Mouse (Mus musculus): ENCODE results near the gene Amdhd1. TPM values are rescaled to one million over a fixed set of nuclear protein-coding genes. Genes with fewer than 3 reads are reported as not detected.
"Not testable (repeated sequence)": the region's sequence is repeated elsewhere in the genome, so short reads cannot be mapped to it uniquely, and the experiment has no call there.

Amdhd1 gene
- total RNA-seq (2021) = 1 to 10 TPM; 1.1 to 1.4 TPM

DNA sequence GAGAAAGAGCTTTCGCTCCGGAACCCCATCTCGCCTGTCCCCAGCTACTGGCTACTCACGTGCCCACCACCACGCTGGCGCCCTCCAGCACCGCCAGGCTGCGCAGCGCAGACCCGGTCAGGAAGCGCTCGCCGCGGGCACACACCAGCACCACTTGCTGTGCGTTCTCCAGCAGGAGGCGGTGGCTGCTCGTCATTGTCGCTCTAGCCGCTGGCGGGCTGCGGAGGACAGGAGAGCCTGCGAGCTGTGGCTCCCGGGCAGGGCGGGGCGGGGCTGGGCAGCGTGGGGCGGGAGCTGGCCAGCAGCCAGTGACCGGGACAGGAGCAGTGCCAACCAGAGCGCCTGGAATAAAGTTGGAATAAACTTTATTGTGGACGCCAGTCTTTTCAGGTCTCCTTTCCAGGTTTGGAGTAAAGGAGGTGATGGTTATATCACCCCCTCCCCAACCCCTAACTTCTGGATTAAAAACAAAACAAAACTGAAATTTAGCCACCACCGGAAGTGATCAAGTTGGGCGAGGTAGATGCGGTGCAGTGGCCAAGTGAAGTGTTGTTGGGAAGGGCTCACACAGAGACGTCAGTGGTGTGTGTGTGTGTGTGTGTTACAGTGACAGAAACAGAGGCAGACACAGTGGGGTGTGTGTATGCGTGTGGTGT lies at the start of gene Amdhd1:
Gene Amdhd1, minus strand, starts transcription at position 259 of the 656 bp plus-strand sequence.
- intact Hi-C loops (cut with DNase I) = no loop called here
- peak; percentile 83 for DNase-seq

DNA sequence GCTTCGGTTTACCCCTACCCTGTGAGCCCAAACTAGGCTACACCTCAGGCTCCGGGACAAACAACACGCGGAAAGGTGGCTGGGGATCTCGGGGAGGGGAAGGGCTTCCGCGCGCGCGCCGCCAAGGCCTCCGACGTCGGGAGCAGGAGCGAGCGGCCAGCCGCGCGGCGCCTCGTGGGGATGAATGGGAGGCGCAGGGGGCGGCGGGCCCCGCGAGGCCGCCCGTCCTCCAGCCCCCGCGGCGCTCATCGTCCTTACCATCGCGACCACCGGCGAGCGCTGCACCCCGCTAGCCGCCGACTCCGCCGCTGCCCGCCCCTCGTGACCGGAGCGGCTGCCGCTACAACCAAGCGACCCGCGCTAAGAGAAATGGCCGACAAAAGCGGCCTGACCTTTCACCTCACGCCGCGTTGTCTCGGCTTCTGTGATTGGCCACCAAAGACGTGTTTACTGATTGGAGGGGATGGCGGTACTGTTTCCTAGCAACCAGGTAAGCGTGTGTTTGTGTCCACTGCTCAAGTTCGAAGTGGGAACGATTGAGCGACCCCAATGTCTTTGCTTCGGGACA lies 49.5 kb upstream of the Amdhd1 start, which contains the start of gene Snrpf:
Gene Snrpf, minus strand, starts transcription at position 426 of the 568 bp plus-strand sequence.
- intact Hi-C loops (cut with DNase I) = loop anchor here (10.0 kb wide), 1 partner anchor 105 kb away; the partner anchor contains the start of gene Hal

DNA sequence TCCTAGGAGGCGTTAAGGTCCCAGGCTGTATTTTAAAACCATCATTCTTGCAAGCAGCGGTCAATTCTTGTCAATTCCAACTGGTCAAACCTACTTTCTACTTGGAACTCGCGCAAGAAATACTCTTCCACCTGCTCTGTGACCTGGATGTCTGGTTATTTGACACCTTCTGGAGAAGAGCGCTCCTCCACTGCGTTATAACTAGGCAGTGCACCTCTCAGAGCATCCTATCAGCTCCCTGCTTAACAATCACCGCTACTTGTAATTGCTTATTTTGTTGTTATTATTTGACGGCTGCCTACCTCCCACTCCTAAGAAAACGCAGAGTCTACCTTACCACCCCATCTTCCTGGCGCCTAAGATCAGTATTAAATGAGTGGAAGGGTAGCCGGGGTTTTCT lies 49.0 kb upstream of the Amdhd1 start:
- intact Hi-C loops (cut with DNase I) = loop anchor here (10.0 kb wide), 1 partner anchor 104 kb away; the partner anchor contains the start of gene Hal
- no peak for DNase-seq

More for the DNA sequence above, 49.5 kb upstream of the Amdhd1 start, which contains the start of gene Snrpf:
- peak; percentile 89 for DNase-seq

DNA sequence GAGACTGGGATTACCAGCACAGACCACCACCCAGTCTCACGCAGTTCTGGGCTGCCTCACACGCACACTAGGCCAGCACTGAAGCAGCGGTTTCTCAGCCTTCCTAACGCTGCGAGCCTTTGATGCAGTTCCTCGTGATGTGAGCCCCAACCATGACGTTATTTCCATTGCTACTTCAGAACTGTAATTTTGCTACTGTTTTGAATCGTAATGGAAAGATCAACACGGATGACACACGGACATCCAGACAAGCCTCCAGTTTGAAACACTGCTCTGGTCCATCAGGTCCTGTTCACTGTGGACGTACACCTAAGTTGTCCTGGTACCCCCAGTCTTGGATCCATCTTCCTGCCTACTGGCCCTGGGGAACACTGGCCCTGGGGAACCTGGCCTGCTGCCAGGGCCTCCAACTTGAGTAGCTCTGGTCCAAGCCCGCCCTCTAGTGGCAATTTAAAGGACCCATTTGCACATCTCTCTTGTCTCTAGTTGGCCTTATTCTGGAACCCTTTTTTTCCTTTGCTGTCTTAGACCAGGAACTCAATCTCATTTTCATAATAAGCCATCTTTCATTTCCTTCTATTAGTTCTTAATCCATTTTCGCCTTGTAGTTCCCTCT lies 37.5 kb upstream of the Amdhd1 start:
- intact Hi-C loops (cut with DNase I) = no loop called here
- DNase-seq = peak; percentile 80

DNA sequence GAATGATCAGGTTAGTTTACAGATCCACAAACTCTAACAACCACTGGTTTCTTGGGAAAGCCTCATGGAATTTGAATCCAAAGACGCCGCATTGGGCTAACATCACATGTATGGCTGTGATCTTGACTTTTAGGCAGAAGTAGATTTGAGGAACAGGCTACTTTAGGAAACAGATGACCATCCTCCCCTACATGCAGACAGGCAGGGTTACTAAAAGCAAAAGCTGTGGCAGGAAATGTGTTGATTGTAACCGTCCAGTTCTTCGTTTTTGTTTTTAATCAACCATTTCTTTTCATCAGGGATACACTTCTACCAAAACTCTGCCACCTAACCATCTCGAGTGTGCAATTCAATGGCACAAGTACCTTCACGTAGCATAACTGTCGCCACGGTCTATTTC lies 36.1 kb upstream of the Amdhd1 start:
- no peak for DNase-seq
- intact Hi-C loops (cut with DNase I) = no loop called here

DNA sequence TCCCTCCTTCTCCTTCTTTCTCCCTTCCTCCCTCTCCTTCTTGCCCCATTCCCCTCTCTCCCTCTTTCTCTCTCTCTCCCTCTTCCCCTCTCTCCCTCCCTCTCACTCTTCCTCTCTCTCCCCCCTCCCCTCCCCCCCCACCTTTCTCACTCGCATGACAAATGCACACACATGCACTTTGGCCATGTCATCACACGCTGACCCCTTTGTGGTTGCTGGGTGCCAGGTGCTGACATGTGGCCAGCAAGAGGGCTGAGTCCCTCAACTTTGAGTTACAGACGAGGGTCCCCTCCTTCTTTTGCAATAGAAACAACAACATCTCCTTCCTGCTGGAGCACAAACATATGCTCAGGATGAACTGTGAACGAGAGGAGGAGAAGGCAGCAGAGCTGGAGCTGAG lies 35.1 kb upstream of the Amdhd1 start:
- DNase-seq = no peak
- intact Hi-C loops (cut with DNase I) = no loop called here

DNA sequence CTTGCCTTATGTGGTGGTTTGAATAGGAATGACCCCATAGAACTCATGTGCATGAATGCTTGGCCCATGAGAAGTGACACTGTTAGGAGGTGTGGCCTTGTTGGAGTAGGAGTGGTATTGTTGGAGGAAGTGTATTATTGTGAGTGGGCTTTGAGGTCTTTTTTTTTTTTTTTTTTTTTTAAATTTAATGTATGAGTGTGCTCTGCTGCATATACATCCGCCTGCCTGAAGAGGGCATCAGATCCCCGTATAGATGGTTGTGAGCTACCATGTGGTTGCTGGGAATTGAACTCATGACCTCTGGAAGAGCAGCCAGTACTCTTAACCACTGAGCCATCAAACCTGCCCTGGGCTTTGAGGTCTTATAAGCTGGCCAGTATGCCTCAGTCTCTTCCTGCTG lies 32.4 kb upstream of the Amdhd1 start:
- intact Hi-C loops (cut with DNase I) = no loop called here
- no peak for DNase-seq

DNA sequence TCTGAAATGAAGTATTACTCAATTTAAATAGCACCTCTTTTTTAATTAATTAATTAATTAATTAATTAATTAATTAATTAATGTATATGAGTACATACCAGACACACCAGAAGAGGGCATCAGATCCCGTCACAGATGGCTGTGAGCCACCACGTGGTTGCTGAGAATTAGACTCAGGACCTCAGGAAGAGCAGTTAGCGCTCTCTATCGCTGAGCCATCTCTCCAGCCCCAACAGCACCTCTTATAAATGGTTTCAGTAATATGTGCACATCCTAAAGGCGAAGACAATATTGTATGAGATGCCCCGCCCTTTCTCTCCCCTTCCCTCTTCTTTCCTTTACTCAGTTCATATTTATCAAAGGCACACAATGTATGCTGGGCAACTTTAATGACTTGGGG lies 28.8 kb upstream of the Amdhd1 start:
- intact Hi-C loops (cut with DNase I) = no loop called here
- DNase-seq = no peak

DNA sequence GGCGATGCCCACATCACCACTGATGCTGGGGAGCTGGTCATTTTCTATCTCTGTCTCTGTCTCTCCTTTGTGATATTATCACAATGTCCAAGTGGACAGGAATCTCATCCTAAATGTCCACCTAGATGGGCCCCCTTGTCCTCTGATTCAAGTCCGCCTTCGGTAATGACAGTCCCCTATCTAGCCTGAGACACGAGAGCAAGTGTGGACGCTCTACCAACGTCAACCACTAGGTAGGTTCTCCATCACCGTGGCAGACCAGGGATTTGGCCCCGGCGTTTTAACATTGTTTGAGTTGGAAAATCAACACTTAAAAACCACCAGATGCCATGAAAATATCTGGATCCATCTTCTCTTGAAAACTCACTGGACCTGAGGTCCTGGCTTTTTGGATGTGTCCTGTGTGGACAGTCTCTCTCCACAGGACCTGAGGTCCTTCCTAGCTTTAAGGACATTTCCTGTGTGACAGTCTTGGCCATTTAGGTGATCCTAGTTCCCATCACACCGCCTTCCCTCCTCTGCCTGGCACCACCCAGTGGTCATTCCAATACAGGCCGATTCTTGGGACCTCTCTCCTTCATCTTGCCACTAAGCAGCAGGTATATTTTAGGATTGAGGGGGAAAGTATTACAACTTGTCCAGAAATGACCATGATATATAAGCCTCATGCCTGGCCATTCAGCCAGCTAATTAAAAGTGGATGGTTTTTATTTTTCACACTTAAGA lies 28.2 kb upstream of the Amdhd1 start:
- intact Hi-C loops (cut with DNase I) = no loop called here
- DNase-seq = no peak

DNA sequence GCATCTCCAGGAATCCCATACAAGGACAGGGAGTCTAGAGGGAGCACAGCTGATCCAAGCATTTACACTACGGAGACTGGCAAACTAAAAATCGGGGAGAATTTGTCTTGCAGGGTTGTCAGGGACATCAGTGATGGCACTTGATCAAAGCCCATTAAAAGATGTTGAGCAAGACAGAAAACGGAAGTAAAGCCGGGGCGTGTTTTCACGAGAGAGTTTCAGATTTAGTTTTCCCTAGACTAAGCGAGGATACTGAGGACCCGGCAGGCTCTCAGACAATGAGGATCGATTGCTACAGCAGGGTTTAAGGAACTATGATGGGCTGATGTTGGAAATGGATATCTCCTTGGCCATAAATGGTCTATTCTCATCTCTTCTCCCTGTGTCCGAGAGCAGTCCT lies 27.2 kb upstream of the Amdhd1 start:
- intact Hi-C loops (cut with DNase I) = no loop called here
- DNase-seq = no peak

DNA sequence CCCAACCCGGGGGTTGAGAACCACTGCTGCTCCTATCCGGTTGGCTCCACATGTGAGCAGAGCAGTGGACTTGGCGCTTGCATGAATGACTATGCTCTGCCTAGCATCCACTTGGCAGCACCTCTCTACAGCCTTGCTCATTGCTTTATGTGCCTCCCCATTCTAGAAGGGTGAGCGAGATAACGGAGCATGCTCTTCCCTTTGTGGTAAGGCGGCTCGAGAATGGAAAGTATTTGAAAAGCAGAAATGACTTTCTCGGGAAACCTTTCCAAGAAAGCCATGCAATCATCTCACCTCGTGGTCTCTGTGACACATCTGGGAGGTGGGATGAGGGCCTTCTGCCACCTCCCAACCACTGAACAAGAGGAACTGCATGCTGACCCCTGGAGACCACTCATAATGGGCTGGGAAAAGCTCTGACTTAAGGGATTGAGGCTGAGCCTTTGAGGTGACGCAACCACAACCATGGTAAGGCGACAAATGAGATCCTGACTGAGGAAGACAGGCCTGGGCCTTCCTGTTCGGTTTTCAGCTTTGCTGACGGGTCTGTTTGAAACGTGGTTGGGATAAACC lies 24.8 kb upstream of the Amdhd1 start:
- intact Hi-C loops (cut with DNase I) = no loop called here
- DNase-seq = no peak

DNA sequence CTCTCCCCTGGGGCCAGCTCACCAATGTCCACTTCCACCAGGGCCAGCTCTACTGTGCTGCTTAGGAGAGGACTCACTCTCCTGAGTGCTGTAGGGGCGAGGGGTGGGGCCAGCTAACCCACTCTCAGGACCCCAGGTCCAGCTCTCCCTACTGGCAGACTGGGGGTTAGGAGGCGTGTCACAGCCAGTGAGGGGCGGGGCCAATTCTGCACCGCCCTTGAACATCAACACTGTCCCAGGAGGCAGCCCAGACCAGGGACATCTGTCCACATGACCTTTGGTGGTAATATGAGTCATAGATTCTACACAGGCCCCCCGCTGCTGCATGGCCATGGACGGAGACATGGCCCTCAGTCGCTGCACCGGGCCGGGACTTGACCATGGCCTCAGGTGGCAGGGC lies 20.0 kb upstream of the Amdhd1 start:
- intact Hi-C loops (cut with DNase I) = no loop called here
- no peak for DNase-seq

DNA sequence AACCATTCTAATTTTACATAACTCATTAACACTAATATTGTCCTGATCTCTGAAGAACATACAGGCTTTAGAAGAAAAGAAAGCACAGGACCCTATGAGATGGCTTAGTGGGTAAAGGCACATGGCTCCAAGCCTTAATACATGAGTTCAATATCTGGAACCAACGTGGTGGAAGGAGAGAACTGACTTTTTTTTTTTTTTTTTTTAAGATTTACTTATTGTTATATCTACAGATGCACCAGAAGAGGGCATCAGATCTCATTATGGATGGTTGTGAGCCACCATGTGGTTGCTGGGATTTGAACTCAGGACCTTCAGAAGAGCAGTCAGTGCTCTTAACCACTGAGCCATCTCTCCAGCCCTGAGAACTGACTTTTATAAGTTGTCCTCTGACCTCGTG lies 18.1 kb upstream of the Amdhd1 start:
- DNase-seq; intact Hi-C loops (cut with DNase I): not testable (repeated sequence)

DNA sequence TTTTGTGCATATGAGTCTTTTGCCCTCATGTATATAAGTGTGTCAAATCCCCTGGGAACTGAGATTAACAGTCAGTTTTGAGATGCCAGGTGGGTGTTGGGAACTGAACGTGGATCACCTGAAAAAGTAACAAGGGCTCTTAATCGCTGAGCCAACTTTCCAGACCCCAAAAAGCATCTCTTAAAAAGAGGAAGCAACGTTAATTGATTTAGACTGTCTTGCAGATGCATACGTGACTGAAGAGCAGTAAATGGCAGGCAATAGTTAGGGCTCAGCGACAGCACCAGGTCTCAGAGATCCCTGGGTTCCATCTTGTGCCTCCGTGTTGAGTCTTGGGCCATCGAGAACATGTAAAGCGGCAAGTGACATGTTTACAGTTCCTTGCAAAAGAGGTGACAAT lies 12.8 kb upstream of the Amdhd1 start:
- no peak for DNase-seq
- intact Hi-C loops (cut with DNase I) = no loop called here

DNA sequence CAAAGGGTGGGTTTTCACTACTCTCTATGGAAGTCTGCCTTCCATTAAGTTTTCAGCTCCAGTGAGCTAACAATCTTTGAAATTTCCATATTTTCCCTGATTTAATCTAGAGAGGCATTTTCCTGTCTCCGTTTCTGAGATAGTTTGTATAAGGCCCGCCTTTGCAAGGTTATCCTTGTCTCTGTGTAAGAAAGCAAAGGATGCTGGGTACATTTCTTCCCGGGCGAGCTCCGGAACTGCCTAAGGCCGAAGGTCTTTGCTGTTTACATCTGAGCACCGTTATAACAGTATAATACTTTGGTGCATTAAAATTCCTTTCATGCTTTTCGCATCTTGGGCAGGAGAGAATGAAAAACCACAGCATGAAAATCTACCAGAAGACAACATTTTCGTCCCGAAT lies 10.0 kb upstream of the Amdhd1 start:
- DNase-seq = no peak
- intact Hi-C loops (cut with DNase I) = no loop called here

DNA sequence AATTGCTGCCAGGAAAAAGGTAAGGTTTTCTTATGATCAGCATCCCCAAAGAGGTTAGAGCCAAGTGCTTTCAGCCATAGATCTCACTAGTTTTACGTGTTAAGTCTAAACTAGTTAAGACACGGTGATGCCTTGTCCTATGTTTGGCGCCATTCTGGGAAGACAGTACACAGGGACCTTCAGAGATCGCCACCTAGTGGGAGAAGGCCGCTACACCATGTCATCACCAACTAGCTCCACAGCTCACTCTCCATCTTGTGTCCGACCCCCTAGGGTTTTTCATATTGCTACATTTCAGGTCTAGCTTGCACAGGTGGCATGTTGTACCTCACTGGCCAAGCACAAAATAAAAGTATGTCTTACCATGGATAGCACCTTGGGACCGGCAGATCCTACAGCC lies 9.2 kb upstream of the Amdhd1 start:
- peak; percentile 82 for DNase-seq
- intact Hi-C loops (cut with DNase I) = no loop called here

DNA sequence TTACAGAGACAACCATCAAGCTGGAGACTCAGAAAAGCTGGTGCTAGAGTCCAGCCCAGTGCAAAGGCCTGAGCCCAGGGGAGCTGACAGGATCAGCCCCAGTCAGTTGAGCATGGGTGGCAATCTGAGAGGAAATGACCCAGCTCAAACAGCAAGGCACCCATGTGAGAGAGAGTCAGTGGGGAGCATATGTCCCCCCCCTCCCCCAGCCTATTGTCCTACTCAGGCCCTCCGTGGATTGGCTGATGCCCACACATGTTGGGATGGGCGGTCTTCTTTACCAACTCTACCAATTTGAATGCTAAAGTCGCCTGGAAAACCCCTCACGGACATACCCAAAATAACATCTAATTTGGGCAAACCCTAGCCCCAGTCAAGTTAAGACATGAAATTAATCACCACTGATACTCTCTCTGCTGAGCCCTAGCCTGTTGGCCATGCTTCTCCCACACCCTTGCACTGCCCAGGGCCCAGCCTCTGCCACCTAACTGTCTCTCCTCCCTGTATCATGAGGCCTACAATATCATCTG lies 8.0 kb upstream of the Amdhd1 start:
- DNase-seq = no peak
- intact Hi-C loops (cut with DNase I) = no loop called here

DNA sequence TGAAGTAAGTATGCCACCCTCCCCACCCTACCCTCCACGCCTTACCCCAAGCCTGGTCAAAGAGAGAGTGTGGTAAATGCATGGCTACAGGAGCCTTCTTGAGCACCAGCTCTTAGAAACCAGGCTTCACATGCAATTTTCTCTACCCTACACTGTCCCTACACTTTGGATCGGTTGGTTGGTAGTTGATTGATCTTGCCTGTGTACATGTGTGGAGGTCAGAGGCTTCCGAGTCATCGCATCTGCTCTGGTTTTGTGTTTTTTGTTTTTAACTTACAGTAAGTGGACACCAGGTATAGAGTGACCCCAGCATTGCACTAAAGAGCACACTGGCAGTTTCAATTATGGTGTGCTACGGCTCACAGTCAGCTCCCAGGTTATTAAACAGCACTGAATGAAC lies 4.3 kb upstream of the Amdhd1 start:
- intact Hi-C loops (cut with DNase I) = no loop called here
- no peak for DNase-seq

DNA sequence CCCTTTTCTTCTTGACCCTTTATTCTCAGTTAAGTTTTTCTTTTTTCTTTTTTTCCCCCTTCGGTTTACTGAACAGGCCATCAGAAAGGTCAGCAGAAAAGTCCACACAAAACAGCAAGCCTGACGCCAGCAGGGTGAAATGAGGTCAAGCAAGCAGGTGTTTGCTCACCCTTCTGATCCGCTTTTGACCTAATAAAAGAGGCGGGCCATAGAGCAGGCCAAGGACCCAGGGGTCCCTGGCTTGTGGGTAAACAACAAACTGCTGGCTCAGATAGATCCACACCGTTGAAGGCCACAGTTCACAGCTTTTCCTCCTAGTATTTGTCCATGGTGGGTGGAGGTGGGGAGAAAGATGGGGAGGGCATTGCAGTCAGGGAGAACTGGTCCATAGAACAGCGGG lies 3.3 kb upstream of the Amdhd1 start:
- intact Hi-C loops (cut with DNase I) = no loop called here
- DNase-seq = no peak

DNA sequence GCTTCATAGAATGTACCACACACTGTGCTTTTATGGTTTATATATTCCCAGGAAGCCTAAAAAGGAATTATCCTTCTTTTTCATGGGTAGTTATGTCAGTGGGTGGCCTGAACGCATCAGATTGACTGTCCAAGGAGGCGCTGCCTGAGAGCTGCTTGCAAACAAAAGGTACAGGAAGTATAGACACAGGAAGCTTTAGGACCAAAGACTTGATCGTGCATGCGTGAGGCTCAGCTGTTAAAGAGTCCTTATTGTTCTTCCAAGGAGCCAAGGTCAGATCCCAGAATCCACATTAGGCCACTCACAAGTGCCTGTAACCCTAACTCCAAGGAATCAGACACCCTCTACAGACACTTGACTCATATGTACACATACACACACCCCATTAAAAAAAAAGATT lies 2.5 kb upstream of the Amdhd1 start:
- no peak for DNase-seq

DNA sequence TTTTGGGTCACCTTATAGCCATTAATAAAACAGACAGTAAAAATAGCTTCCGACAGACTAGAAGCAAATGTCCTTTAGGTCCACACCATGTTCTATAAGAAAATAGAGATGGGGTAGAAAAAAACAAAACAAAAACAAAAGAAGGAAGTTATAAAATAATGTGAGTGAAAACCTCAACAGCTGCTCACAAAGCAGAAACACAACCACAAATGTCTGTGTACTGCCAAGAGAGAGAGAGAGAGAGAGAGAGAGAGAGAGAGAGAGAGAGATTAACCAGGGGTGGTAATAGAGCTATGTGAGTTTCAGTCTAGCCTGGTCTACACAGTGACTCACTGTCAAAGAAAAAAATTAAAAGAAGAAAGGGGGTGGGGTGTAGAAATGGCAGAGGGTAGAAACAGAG lies 1.8 kb upstream of the Amdhd1 start:
- no peak for DNase-seq
- intact Hi-C loops (cut with DNase I) = no loop called here

More for the DNA sequence above, 2.5 kb upstream of the Amdhd1 start:
- intact Hi-C loops (cut with DNase I) = no loop called here

All from left cerebral cortex, postnatal 4 days (tissue).